Mouse (Mus musculus) midbrain, postnatal 0 days (tissue): ENCODE measurements around the gene Sparc. TPM values are rescaled to one million over a fixed set of nuclear protein-coding genes. Genes with fewer than 3 reads are reported as not detected.

Source experiments
- ATAC-seq: fragments of 200-750 bp; cut with Nextera tagmentation; 2 replicates; pipeline ENCODE4 v1.8.0; 2017; ENCODE audit warnings: moderate number of reproducible peaks, mild to moderate bottlenecking, moderate TSS enrichment, moderate library complexity; ENCODE audit not compliant: low FRiP score
- DNase-seq: peaks from one replicate; pipeline ENCODE4 v3.0.0-alpha.2; 2015; ENCODE audit warnings: low spot score
- H3K27ac ChIP-seq: fragments of 300-500 bp; sonication (generic); 2 replicates; pipeline ENCODE4 v1.5.1; 2014; ENCODE audit warnings: low read depth, mild to moderate bottlenecking, low read length, mixed read lengths
- H3K27me3 ChIP-seq: fragments of 300-500 bp; sonication (generic); 2 replicates; pipeline ENCODE4 v1.6.1; 2014; ENCODE audit warnings: low read length, control low read depth, mixed read lengths; ENCODE audit not compliant: insufficient read depth
- H3K36me3 ChIP-seq: fragments of 300-500 bp; sonication (generic); 2 replicates; pipeline ENCODE4 v1.6.1; 2014; ENCODE audit warnings: low read length, control low read depth, mixed read lengths; ENCODE audit not compliant: insufficient read depth
- H3K4me1 ChIP-seq: fragments of 300-500 bp; sonication (generic); 2 replicates; pipeline ENCODE4 v1.6.1; 2014; ENCODE audit warnings: mild to moderate bottlenecking, control low read depth, antibody characterized with exemption, low read length, mixed read lengths; ENCODE audit not compliant: insufficient read depth
- H3K4me2 ChIP-seq: fragments of 300-500 bp; sonication (generic); 2 replicates; pipeline ENCODE4 v1.6.1; 2014; ENCODE audit warnings: low read depth, mild to moderate bottlenecking, low read length, mixed read lengths; ENCODE audit not compliant: poor library complexity, severe bottlenecking
- H3K4me3 ChIP-seq: fragments of 300-500 bp; sonication (generic); 2 replicates; pipeline ENCODE4 v1.5.1; 2014; ENCODE audit warnings: low read depth, mild to moderate bottlenecking, low read length, moderate library complexity
- H3K9ac ChIP-seq: fragments of 300-500 bp; sonication (generic); replicated peaks from 2 replicates; pipeline ENCODE4 v1.6.1; 2014; ENCODE audit warnings: mild to moderate bottlenecking, low read length, moderate library complexity, mixed read lengths; ENCODE audit not compliant: poor library complexity, severe bottlenecking
- H3K9me3 ChIP-seq: fragments of 300-500 bp; sonication (generic); 2 replicates; pipeline ENCODE4 v1.6.1; 2016; ENCODE audit warnings: low read length, control low read depth
- CTCF ChIP-seq: IDR thresholded peaks from 2 replicates; pipeline ENCODE4 v1.5.1; 2016; ENCODE audit warnings: antibody characterized with exemption, mild to moderate bottlenecking
- WGBS: fragments of 180-500 bp; shearing (Covaris S2); extraction: QIAGEN DNeasy Blood & Tissue Kit; methylation state at CpG from one replicate; pipeline ENCODE4 v1.1.7; 2014; 5-methylcytosine and 5-hydroxymethylcytosine counted together
- polyA plus RNA-seq: library from polyadenylated mRNA; unstranded; fragments of >200 nt; fragmentation: Nextera tagmentation; extraction: Ambion mirVana; gene quantifications from 2 replicates; pipeline ENCODE4 v1.2.1, GENCODE M21; 2015
- total RNA-seq: library from RNA; depleted of rRNA; stranded (reverse); fragments of >200 nt; gene quantifications from 2 replicates; pipeline ENCODE4 v1.2.3, GENCODE M21; 2014

Sparc gene
- total and polyA plus RNA-seq, 2 experiments from 2014 or later, result 313 to 570 TPM

DNA sequence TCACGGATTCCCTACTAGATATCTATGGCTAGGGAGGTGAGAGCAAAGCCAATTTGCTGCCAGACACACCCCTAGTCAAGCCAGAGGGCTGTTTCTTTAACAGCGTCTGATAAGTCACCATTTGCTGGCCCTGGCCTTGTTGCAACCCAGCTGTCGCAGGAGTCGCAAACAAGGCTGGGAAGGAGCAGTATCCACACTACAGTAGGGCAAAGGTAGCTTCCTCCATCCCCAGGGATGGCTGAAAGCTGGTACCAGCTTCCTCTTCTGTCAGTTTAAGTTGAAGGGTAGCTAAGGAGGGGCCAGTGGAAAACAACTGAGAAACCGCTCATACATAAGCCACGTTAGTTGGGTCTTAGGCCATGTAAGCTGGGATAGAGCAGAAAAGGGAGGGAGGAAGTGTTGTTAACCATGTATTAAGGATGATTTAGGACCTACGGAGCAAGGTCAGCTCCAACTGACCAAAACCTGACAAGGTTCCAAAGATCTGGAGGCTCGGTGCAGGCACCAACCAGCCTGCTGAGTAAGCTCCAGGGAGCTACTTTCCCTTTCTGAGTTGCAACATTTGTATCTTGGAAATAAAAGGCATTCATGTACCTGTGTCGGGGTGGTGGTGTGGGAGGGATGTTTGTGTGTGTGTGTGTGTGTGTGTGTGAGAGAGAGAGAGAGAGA is 7.8 kb downstream of the Sparc start:
- Histone ChIP-seq H3K9me3 (no peaks in the 10 kb centered on the region), H3K9ac (no peak overlapping the region), H3K27ac (no peak overlapping the region), H3K4me2 (no peak overlapping the region), H3K4me1 (peaks cover 5% of the 10 kb centered on the region; the same call in 1 of the 2 replicates), H3K27me3 (no peaks in the 10 kb centered on the region), H3K36me3 (no peaks in the 10 kb centered on the region), H3K4me3 (no peak overlapping the region)
- DNase-seq (no peak), ATAC-seq (no peak)
- no peak for TF ChIP-seq CTCF
- WGBS, result 74% methylated on average over 9 of the region's 9 CpGs

DNA sequence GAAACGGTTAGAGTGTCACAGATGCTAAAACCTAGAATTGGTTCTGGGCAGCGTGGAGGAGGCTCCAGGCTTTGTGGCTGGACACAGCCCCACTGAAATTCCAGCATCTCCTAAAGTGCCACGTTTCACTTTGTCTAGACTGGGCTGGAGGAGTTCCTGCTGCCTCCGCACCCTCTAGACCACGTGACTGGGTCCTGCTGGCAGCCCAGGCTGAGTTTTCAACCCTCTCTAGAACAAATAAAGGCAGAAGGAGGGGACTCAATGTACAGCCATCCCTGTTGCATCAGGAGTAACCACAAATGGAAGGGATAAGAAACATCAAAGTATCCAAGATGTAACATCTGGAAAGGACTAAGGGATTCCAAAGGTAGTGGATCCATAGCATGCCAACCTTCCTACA is 8.7 kb downstream of the Sparc start:
- TF ChIP-seq CTCF, result no peak
- 71% methylated on average over 5 of the region's 5 CpGs for WGBS
- Histone ChIP-seq H3K4me2 (no peak overlapping the region), H3K9me3 (no peaks in the 10 kb centered on the region), H3K4me3 (no peak overlapping the region), H3K9ac (no peak overlapping the region), H3K4me1 (peaks cover 5% of the 10 kb centered on the region; the same call in 1 of the 2 replicates), H3K27me3 (no peaks in the 10 kb centered on the region), H3K27ac (no peak overlapping the region), H3K36me3 (no peaks in the 10 kb centered on the region)
- ATAC-seq (no peak), DNase-seq (no peak)

DNA sequence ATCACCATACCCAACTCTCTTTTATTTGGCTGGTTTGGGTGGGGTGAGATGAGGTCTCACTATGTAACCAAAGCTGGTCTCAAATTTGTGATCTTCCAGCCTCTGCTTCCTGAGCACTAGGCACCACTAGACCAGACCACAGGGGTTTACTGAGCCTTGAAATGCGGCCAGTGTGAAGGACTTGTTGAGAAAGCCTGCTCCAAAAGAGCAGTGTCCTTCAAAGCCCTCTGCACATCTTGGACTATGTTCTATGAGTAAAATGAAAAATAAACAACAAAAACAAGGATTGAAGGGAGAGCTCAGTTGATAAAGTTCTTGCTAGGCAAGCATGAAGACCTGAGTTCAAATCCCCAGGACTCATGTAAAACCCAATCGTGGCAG is 9.6 kb downstream of the Sparc start:
- H3K4me3 ChIP-seq, result no peak overlapping the region
- no peaks in the 10 kb centered on the region for H3K9me3 ChIP-seq
- H3K9ac ChIP-seq, result no peak overlapping the region
- no peaks in the 10 kb centered on the region for H3K27me3 ChIP-seq
- WGBS, result 93% methylated on average over 2 of the region's 2 CpGs
- DNase-seq, result no peak
- H3K36me3 ChIP-seq, result no peaks in the 10 kb centered on the region
- peaks cover 5% of the 10 kb centered on the region; the same call in 1 of the 2 replicates for H3K4me1 ChIP-seq
- H3K4me2 ChIP-seq, result no peak overlapping the region
- no peak overlapping the region for H3K27ac ChIP-seq
- TF ChIP-seq CTCF, result no peak
- no peak for ATAC-seq

DNA sequence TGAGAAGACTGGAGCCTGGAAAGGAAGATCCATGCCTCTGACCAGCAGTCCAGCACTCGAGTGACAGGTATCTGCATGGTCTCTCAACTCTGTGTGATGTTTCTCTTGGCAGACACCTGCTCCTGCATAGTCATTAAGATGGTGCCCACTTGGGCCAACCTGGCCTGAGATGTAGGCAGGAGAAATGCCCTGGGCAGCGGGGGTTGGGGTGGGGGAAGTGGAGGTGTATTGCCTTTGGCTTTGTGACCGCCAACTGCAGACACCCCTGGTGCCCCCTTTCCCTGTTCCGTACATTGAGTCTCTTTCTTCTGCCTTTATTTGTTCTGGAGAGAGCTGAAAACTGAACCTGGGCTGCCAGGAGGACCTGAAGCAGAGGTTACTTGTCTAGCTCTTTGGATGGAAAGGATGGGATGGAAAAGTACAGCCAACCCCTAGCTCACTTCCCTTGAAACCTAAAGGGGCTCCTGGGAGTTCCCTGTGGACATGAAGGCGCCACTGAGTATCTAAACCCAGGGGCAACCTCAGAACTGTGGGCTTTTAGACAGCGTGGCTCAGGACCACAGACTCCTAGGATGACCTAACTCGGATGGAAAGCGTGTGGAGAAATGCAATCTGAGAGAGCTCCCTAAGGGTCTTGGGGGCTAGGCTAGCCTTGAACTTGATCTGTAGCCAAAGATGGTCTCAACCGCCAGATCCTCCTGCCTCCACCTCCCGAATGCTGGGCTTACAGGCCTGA is 10.1 kb downstream of the Sparc start:
- TF ChIP-seq CTCF, result no peak
- Histone ChIP-seq H3K4me3 (no peak overlapping the region), H3K27ac (no peak overlapping the region), H3K27me3 (no peaks in the 10 kb centered on the region), H3K36me3 (no peaks in the 10 kb centered on the region), H3K4me1 (peaks cover 4% of the 10 kb centered on the region; the same call in 1 of the 2 replicates), H3K9me3 (no peaks in the 10 kb centered on the region), H3K9ac (no peak overlapping the region), H3K4me2 (no peak overlapping the region)
- ATAC-seq (no peak), DNase-seq (no peak)
- WGBS, result 94% methylated on average over 10 of the region's 10 CpGs

DNA sequence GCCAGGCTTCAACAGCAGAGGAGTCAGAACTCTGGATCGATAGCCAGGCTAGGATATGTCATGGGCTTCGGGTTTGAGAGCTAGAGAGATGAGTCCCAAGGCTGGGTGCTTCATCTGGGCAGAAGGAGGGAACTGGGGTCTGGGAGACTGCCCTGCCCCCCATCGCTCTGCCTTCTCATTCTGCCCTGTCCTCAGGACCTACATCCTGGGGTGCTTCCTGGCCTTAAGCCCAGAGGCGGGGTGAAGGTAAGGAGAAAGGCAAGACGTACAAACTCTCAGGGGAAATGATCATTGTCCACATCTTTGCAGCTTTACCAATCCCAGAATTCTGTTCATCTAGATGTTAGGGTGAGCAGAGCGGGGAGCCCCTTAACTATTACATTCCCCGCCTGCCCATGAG is 10.9 kb downstream of the Sparc start:
- no peaks in the 10 kb centered on the region for H3K4me1 ChIP-seq
- no peaks in the 10 kb centered on the region for H3K9me3 ChIP-seq
- ATAC-seq (no peak), DNase-seq (no peak)
- H3K4me2 ChIP-seq, result no peak overlapping the region
- no peaks in the 10 kb centered on the region for H3K27me3 ChIP-seq
- H3K4me3 ChIP-seq, result no peak overlapping the region
- WGBS, result 84% methylated on average over 7 of the region's 7 CpGs
- no peaks in the 10 kb centered on the region for H3K36me3 ChIP-seq
- H3K9ac ChIP-seq, result no peak overlapping the region
- H3K27ac ChIP-seq, result no peak overlapping the region; the same call in 1 of the 2 replicates
- no peak for TF ChIP-seq CTCF

DNA sequence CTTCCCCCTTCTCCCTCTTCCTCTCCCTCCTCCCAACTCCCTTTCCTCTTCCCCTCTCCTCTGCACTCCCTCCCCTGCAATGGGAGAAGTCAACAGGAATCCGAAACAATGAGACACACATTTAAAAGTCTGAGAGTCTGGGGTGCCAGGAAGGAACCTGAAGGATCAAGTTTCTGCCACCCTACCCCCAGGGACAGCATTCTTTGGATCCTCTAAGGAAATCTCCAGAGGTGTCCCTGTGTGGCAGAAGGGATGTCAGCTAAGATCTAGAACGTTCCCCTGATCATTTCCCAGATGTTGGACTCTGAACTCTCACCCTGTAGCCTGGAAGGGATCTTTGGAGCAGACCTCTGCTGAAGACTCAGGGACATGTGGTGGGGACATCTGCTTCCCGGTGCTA is 12.5 kb downstream of the Sparc start:
- Histone ChIP-seq H3K4me3 (no peak overlapping the region), H3K9me3 (no peaks in the 10 kb centered on the region), H3K4me1 (no peaks in the 10 kb centered on the region), H3K9ac (no peak overlapping the region), H3K4me2 (no peak overlapping the region), H3K27me3 (no peaks in the 10 kb centered on the region), H3K27ac (no peak overlapping the region), H3K36me3 (no peaks in the 10 kb centered on the region)
- ATAC-seq (no peak), DNase-seq (no peak)
- WGBS, result 66% methylated on average over 3 of the region's 3 CpGs
- no peak for TF ChIP-seq CTCF
